Mouse (Mus musculus): ENCODE measurements at regions not wholly inside any gene's neighbourhood (a gene's known extent, or its start where the extent isn't known, plus 50 kb on each side); places are given as distances from the start of the nearest gene placed in this dataset.

GRCm38 (mm10) chr16:42592321-42592720 is 251.9 kb upstream of the Gap43 start:
- no peak overlapping the region for H3K9ac ChIP-seq (ENCODE audit: low read depth, low read length)
- ATAC-seq: no peak
- H3K27me3 ChIP-seq (ENCODE audit: control insufficient read depth, insufficient read depth, low read depth, low read length): no peaks in the 10 kb centered on the region
- no peak overlapping the region for H3K4me3 ChIP-seq (ENCODE audit: low read depth, low read length)
- no peaks in the 10 kb centered on the region for H3K9me3 ChIP-seq (replicated peaks; ENCODE audit: control insufficient read depth, low read length, poor library complexity, severe bottlenecking)
- H3K36me3 ChIP-seq (ENCODE audit: control insufficient read depth, insufficient read depth, low read length): no peaks in the 10 kb centered on the region
- 78% methylated on average over 3 of the region's 3 CpGs for WGBS
- H3K4me2 ChIP-seq (ENCODE audit: low read length): no peak overlapping the region
- H3K4me1 ChIP-seq (ENCODE audit: control insufficient read depth, insufficient read depth, low read length): no peaks in the 10 kb centered on the region
- H3K27ac ChIP-seq (ENCODE audit: low read length): no peak overlapping the region

GRCm38 (mm10) chr16:42591530-42591929 is 251.1 kb upstream of the Gap43 start:
- H3K27me3 ChIP-seq (ENCODE audit: control insufficient read depth, insufficient read depth, low read depth, low read length): no peaks in the 10 kb centered on the region
- no peaks in the 10 kb centered on the region for H3K9me3 ChIP-seq (replicated peaks; ENCODE audit: control insufficient read depth, low read length, poor library complexity, severe bottlenecking)
- no peaks in the 10 kb centered on the region for H3K36me3 ChIP-seq (ENCODE audit: control insufficient read depth, insufficient read depth, low read length)
- WGBS: 90% methylated on average over 5 of the region's 5 CpGs
- H3K27ac ChIP-seq (ENCODE audit: low read length): no peak overlapping the region
- no peak overlapping the region for H3K9ac ChIP-seq (ENCODE audit: low read depth, low read length)
- no peak for ATAC-seq
- H3K4me1 ChIP-seq (ENCODE audit: control insufficient read depth, insufficient read depth, low read length): no peaks in the 10 kb centered on the region
- H3K4me2 ChIP-seq (ENCODE audit: low read length): no peak overlapping the region
- H3K4me3 ChIP-seq (ENCODE audit: low read depth, low read length): no peak overlapping the region

GRCm38 (mm10) chr16:42586196-42586595 is 245.7 kb upstream of the Gap43 start:
- Histone ChIP-seq H3K4me3 (ENCODE audit: low read depth, low read length) (no peak overlapping the region), H3K27ac (ENCODE audit: low read length) (no peak overlapping the region), H3K27me3 (ENCODE audit: control insufficient read depth, insufficient read depth, low read depth, low read length) (no peaks in the 10 kb centered on the region), H3K4me1 (ENCODE audit: control insufficient read depth, insufficient read depth, low read length) (no peaks in the 10 kb centered on the region), H3K36me3 (ENCODE audit: control insufficient read depth, insufficient read depth, low read length) (no peaks in the 10 kb centered on the region), H3K9me3 (replicated peaks; ENCODE audit: control insufficient read depth, low read length, poor library complexity, severe bottlenecking) (no peaks in the 10 kb centered on the region), H3K9ac (ENCODE audit: low read depth, low read length) (no peak overlapping the region), H3K4me2 (ENCODE audit: low read length) (no peak overlapping the region)
- ATAC-seq: no peak

GRCm38 (mm10) chr16:42575517-42575946 is 235.1 kb upstream of the Gap43 start:
- Histone ChIP-seq H3K27ac (ENCODE audit: low read length) (peak overlapping the region; percentile 75), H3K9me3 (replicated peaks; ENCODE audit: control insufficient read depth, low read length, poor library complexity, severe bottlenecking) (no peaks in the 10 kb centered on the region), H3K4me1 (ENCODE audit: control insufficient read depth, insufficient read depth, low read length) (peaks cover 16% of the 10 kb centered on the region), H3K4me2 (ENCODE audit: low read length) (peak overlapping the region; percentile 44), H3K4me3 (ENCODE audit: low read depth, low read length) (peak overlapping the region; percentile 14; the same call in 1 of the 2 replicates), H3K27me3 (ENCODE audit: control insufficient read depth, insufficient read depth, low read depth, low read length) (no peaks in the 10 kb centered on the region), H3K9ac (ENCODE audit: low read depth, low read length) (peak overlapping the region; percentile 6; the same call in 1 of the 2 replicates), H3K36me3 (ENCODE audit: control insufficient read depth, insufficient read depth, low read length) (no peaks in the 10 kb centered on the region)
- 6% methylated on average over 7 of the region's 7 CpGs for WGBS
- peak; percentile 89 for ATAC-seq

GRCm38 (mm10) chr16:42574978-42575377 is 234.5 kb upstream of the Gap43 start:
- WGBS: 0% methylated on average over 1 of the region's 1 CpGs
- H3K4me2 ChIP-seq (ENCODE audit: low read length): no peak overlapping the region
- peak overlapping the region; percentile 75 for H3K27ac ChIP-seq (ENCODE audit: low read length)

GRCm38 (mm10) chr16:42570246-42570996 is 230.0 kb upstream of the Gap43 start:
- 44% methylated on average over 6 of the region's 6 CpGs for WGBS
- ATAC-seq: peak; percentile 91
- Histone ChIP-seq H3K4me1 (ENCODE audit: control insufficient read depth, insufficient read depth, low read length) (peaks cover 14% of the 10 kb centered on the region), H3K4me2 (ENCODE audit: low read length) (no peak overlapping the region), H3K4me3 (ENCODE audit: low read depth, low read length) (no peak overlapping the region), H3K27me3 (ENCODE audit: control insufficient read depth, insufficient read depth, low read depth, low read length) (no peaks in the 10 kb centered on the region), H3K27ac (ENCODE audit: low read length) (peak overlapping the region; percentile 65), H3K36me3 (ENCODE audit: control insufficient read depth, insufficient read depth, low read length) (no peaks in the 10 kb centered on the region), H3K9ac (ENCODE audit: low read depth, low read length) (no peak overlapping the region), H3K9me3 (replicated peaks; ENCODE audit: control insufficient read depth, low read length, poor library complexity, severe bottlenecking) (no peaks in the 10 kb centered on the region)

More at GRCm38 (mm10) chr16:42574978-42575377, 234.5 kb upstream of the Gap43 start:
- H3K4me1 ChIP-seq (ENCODE audit: control insufficient read depth, insufficient read depth, low read length): peaks cover 21% of the 10 kb centered on the region
- H3K4me3 ChIP-seq (ENCODE audit: low read depth, low read length): no peak overlapping the region
- H3K36me3 ChIP-seq (ENCODE audit: control insufficient read depth, insufficient read depth, low read length): no peaks in the 10 kb centered on the region
- no peak overlapping the region for H3K9ac ChIP-seq (ENCODE audit: low read depth, low read length)
- no peaks in the 10 kb centered on the region for H3K9me3 ChIP-seq (replicated peaks; ENCODE audit: control insufficient read depth, low read length, poor library complexity, severe bottlenecking)
- no peaks in the 10 kb centered on the region for H3K27me3 ChIP-seq (ENCODE audit: control insufficient read depth, insufficient read depth, low read depth, low read length)
- peak; percentile 33; the same call in 1 of the 2 replicates for ATAC-seq

- Histone ChIP-seq H3K9ac (ENCODE audit: low read depth, low read length) (no peak overlapping the region), H3K36me3 (ENCODE audit: control insufficient read depth, insufficient read depth, low read length) (no peaks in the 10 kb centered on the region), H3K4me1 (ENCODE audit: control insufficient read depth, insufficient read depth, low read length) (peaks cover 9% of the 10 kb centered on the region), H3K9me3 (replicated peaks; ENCODE audit: control insufficient read depth, low read length, poor library complexity, severe bottlenecking) (no peaks in the 10 kb centered on the region), H3K4me3 (ENCODE audit: low read depth, low read length) (no peak overlapping the region), H3K27me3 (ENCODE audit: control insufficient read depth, insufficient read depth, low read depth, low read length) (no peaks in the 10 kb centered on the region), H3K4me2 (ENCODE audit: low read length) (no peak overlapping the region), H3K27ac (ENCODE audit: low read length) (no peak overlapping the region)
- 77% methylated on average over 2 of the region's 2 CpGs for WGBS
- ATAC-seq: no peak
Measured at GRCm38 (mm10) chr16:42569335-42569734, 228.9 kb upstream of the Gap43 start.

- no peak overlapping the region for H3K9ac ChIP-seq (ENCODE audit: low read depth, low read length)
- no peak for ATAC-seq
- 30% methylated on average over 1 of the region's 1 CpGs for WGBS
- H3K4me3 ChIP-seq (ENCODE audit: low read depth, low read length): no peak overlapping the region
- no peaks in the 10 kb centered on the region for H3K9me3 ChIP-seq (replicated peaks; ENCODE audit: control insufficient read depth, low read length, poor library complexity, severe bottlenecking)
- peaks cover 9% of the 10 kb centered on the region for H3K4me1 ChIP-seq (ENCODE audit: control insufficient read depth, insufficient read depth, low read length)
- no peak overlapping the region for H3K4me2 ChIP-seq (ENCODE audit: low read length)
- H3K27ac ChIP-seq (ENCODE audit: low read length): no peak overlapping the region
- H3K27me3 ChIP-seq (ENCODE audit: control insufficient read depth, insufficient read depth, low read depth, low read length): no peaks in the 10 kb centered on the region
- no peaks in the 10 kb centered on the region for H3K36me3 ChIP-seq (ENCODE audit: control insufficient read depth, insufficient read depth, low read length)
Measured at GRCm38 (mm10) chr16:42549591-42549990, 209.1 kb upstream of the Gap43 start.

- peaks cover 9% of the 10 kb centered on the region for H3K4me1 ChIP-seq (ENCODE audit: control insufficient read depth, insufficient read depth, low read length)
- no peaks in the 10 kb centered on the region for H3K36me3 ChIP-seq (ENCODE audit: control insufficient read depth, insufficient read depth, low read length)
- ATAC-seq: peak; percentile 92
- peak overlapping the region; percentile 61 for H3K27ac ChIP-seq (ENCODE audit: low read length)
- WGBS: 30% methylated on average over 14 of the region's 14 CpGs
- no peak overlapping the region for H3K4me3 ChIP-seq (ENCODE audit: low read depth, low read length)
- H3K27me3 ChIP-seq (ENCODE audit: control insufficient read depth, insufficient read depth, low read depth, low read length): no peaks in the 10 kb centered on the region
- no peaks in the 10 kb centered on the region for H3K9me3 ChIP-seq (replicated peaks; ENCODE audit: control insufficient read depth, low read length, poor library complexity, severe bottlenecking)
- no peak overlapping the region for H3K9ac ChIP-seq (ENCODE audit: low read depth, low read length)
- peak overlapping the region; percentile 26 for H3K4me2 ChIP-seq (ENCODE audit: low read length)
Measured at GRCm38 (mm10) chr16:42546229-42547163, 206.0 kb upstream of the Gap43 start.
